Mouse (Mus musculus): ENCODE data around the gene Naa80.

DNA sequence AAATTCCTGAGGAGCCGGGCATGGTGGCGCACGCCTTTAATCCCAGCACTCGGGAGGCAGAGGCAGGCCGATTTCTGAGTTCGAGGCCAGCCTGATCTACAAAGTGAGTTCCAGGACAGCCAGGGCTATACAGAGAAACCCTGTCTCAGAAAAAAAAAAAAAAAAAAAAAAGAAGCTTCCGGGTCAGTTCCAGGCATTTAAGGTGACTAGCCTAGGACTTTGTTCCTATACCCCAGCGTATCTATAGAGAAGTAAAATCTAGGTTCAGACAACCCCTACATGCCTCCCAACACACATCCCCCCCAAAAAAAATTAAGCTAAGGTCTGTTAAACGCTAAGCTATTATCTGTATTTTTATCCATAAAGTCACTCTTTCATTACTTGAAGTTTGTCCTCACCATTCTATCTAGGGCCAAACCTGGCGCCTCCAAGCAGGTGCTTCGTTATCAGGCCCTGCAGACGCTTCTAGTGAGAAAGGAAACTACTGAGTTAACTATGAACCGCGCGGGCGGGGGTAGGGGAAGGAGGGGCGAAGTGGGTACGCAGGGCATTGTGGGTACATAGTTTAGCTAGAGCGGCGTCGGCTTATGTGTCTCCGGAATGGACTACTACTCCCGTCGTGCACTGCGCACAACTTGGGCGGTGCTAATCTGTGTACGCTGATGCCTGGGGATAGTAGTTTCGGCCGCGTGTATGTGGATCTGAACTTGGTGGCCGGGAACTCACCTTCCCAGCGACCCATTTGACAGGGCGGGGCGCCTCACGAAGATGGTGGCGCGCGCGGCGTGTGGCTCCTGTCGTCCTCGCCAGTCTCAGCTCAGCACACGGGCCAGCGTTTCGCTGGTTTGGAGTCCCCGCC lies 8.5 kb downstream of the Naa80 start, which contains the start of gene Ifrd2:
- no peak for TF ChIP-seq CTCF (IDR thresholded peaks at IDR 0.05; ENCODE audit: low read depth, low read length)
- no peak for TF ChIP-seq POLR2A (IDR thresholded peaks at IDR 0.05; ENCODE audit: extremely low read depth, insufficient read depth, low read length)
